Mouse (Mus musculus): ENCODE data around the gene Hmbs. TPM values are rescaled to one million over a fixed set of nuclear protein-coding genes. Genes with fewer than 3 reads are reported as not detected.
A peak's percentile ranks its signal among the peaks of the same experiment; 100 is the strongest.
"Not testable (repeated sequence)": the region's sequence is repeated elsewhere in the genome, so short reads cannot be mapped to it uniquely, and the experiment has no call there.

The Hmbs gene
- total RNA-seq, 1 experiment from 2014 or later, result 3.3 TPM

DNA sequence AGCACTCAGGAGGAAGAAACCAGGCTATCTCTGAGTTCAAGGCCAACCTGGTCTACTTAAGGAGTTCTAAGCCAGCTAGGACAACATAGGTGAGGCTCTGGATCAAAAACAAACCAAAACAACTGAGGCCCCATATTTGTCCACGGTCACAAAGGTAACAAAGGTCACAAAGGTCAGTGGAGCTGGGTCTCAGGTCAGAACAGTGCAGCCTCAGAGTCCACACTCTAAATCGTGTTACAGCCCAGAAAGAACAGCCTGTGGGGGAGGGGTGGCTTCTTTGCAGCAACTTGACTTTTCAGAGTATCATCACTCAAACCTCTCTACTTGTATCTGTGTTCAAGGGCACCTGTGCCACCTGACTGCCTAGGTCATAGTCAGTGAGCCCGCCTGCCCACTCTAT is 34.3 kb downstream of the Hmbs start:
- no peak for ATAC-seq (ENCODE audit: extremely low read depth, insufficient number of reproducible peaks, low FRiP score, poor library complexity, severe bottlenecking)

DNA sequence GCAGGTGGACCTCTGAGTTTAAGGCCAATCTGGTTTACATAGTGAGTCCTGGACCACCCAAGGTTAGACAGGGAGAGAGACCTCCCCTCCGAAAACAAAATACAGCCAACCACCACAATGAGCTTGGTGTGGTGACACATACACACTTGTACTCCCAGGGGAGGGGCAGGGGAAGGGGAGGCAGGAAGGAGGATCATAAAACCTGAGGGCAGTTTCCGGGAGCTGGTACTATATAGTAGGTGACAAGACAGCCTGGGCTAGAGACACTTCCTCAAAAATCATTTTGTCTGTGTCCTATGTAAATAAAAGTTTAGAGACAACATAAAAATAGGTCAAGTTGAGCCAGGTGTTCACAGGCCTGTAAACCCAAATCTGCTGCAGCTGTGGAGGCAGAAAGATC is 36.8 kb downstream of the Hmbs start:
- ATAC-seq (ENCODE audit: extremely low read depth, insufficient number of reproducible peaks, low FRiP score, poor library complexity, severe bottlenecking), result no peak

DNA sequence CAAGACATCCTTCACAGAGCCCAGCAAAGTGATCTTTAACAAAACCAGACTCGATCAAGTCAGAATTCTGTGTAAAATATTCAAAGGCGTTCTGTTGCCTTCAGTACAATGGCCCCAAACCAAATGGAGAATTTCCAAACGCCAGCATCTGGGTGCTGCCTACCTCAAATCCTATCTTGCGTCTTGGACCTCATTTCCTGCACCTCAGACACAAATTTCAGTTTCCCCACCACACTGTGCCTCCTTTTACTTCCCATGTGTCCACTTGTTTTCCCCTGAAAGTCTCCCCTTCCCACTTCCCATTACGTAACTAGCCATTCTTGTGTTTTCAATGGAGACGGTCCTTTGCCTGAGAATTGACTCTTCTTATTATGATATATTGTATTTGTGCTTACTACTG is 37.5 kb downstream of the Hmbs start:
- ATAC-seq (ENCODE audit: extremely low read depth, insufficient number of reproducible peaks, low FRiP score, poor library complexity, severe bottlenecking), result no peak

DNA sequence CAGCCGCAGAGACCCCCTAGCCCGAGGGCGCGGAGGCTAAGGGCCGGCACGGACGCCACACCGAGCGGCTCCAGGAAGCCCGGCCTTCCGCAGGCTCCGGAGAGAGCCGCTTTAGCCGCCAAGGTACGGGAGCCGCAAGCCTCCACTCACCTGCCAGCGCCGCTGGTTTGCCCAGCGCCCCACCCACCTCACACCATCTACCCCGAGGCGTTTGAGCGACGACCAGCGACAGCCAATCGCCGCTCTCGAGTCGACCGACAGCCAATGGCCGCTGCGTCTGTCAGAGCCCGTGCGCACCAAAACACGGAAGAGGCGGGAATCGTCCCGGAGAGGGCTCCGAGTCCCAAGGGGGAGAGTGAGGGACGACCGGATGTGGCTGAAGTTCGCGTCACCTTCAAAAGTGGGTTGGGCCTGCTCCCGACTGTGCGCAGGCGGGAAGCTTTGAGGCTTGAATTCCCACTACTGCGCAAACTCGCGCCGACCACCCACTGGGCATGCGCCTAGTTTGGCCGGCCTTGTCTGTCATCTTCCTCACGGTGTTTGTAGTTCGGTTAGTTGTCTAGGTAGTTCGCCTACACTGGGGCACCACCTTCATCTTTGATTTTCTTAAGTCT is 38.5 kb downstream of the Hmbs start, which contains the start of gene Hinfp:
Gene Hinfp (minus strand): TSS at position 206 of the 614 bp plus-strand sequence.
- peak; percentile 96 for ATAC-seq (ENCODE audit: extremely low read depth, insufficient number of reproducible peaks, low FRiP score, poor library complexity, severe bottlenecking)

DNA sequence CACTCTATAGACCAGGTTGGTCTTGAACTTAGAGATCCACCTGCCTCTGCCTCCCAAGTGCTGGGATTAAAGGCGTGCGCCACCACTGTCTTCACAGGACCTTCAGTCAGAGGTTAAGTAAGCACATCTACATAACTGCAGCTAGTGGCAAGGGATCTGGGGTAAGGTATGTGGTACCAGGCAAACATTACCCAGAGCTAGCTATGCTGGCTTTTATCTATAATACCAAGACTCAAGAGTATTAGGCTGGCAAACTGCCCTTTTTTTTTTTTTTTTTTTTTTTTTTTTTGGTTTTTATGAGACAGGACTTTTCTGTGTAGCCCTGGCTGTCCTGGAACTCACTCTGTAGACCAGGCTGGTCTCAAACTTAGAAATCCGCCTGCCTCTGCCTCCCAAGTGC is 44.0 kb downstream of the Hmbs start:
- ATAC-seq (ENCODE audit: extremely low read depth, insufficient number of reproducible peaks, low FRiP score, poor library complexity, severe bottlenecking), result not testable (repeated sequence)

DNA sequence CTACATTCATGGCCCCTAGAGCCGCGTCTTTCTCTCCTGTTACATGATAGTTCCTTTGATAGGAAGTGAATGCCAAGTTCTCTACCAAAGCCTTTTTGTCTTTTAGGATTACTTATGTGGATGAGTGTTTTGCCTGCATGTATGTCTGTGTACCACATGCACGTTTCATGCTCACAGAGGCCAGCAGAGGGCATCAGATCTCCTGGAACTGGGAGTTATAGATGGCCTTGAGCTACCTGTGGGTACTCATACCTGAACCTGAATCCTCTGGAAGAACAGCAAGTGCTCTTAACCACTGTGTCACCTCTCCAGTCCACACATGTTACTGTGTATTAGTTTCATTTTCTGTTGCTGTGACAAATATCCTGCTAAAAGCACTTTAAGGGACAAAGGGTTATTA is 51.5 kb downstream of the Hmbs start:
- ATAC-seq (ENCODE audit: extremely low read depth, insufficient number of reproducible peaks, low FRiP score, poor library complexity, severe bottlenecking), result no peak

DNA sequence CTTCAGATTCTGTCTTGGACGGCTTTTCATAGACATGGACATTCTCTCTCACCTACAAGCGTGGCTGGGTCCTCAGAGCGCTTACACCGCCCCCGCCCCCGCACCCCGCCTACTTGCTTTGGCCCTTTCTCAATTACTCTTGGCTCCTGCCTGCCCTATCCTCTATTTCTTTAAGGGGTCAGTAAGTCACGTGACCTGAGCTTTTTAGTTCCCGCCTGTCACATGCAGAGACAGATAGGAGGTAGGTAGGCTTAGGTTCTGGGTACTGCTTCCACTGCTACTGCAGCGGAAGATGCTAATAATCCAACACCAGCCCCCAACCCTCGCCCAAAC is 55.1 kb downstream of the Hmbs start:
- ATAC-seq (ENCODE audit: extremely low read depth, insufficient number of reproducible peaks, low FRiP score, poor library complexity, severe bottlenecking), result no peak

DNA sequence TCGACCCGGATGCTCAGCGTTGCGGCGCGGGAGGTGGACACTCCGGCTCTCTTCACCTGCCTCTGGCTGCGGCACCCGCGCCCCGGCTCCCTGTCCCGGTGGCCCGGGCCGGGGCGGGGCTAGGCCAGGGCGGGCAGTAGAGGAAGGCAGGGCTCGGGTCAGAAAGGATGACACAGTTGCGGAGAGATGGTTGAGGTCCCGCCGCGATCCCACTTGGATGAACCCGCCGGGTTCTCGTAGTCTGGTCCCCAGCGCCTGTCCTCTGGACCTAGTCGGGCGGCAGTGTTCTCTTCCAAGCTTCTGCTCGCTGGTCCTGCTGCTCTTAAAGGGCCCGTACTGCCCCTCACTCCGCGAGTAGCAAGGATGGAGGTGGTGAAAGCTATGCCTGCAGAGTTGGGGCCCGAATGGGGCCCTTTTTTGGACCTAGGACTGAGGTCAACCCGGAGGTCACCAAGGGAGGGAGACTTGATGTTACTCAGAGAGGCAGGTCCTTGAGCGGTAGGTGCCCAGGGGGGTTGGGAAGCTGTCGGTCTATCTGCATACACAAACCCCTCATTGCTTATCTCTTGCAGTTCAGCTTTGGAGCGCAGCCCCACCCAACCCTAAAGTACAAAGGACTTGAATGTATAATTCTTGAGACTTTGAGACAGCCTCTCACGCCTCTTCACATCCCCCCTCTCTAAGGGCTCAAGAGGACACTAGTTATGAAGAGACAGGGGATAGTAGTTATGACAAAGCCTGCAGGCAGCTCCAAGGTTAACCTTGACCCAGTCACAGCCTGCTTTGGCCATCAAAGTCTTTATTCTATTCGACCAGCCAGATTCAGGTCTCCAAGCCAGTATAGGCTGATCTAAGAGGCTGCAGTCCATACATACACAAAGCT is 55.7 kb downstream of the Hmbs start, which contains the start of gene Abcg4:
Gene Abcg4 (minus strand): TSS at position 540 of the 883 bp plus-strand sequence.
- no peak for ATAC-seq (ENCODE audit: extremely low read depth, insufficient number of reproducible peaks, low FRiP score, poor library complexity, severe bottlenecking)

DNA sequence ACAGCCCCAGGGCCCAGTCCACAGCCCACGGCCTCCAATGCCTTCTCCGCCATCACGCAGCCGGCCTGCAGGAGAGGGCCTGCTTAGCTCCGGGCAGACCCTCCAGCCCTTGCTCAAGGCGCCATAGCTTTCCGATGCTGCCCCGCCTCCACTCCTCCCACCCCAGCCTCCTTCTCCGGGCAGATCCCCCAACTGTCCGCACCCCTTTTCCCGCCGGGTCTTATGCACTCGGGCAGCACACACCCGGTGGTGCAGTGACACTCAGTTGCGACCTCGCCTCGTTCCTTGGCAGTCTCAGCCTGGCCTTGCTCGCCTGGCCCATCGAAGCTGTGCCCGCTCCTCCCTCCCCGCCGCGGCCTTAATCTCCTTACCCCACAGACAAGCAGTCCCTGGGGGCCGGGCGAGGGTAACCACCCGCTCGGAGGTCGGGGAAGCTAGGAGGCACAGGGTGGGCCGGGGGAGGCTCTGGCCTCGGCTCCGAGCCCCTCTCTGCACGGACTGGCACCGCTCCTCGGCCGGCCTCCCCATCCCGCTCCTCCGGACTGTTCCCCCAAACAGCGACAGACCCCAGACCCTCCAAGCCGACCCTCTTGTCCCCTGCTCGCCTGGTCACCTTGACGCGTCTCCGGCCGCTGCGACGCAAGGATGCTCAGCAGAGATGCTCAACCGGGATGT is 56.5 kb downstream of the Hmbs start:
- no peak for ATAC-seq (ENCODE audit: extremely low read depth, insufficient number of reproducible peaks, low FRiP score, poor library complexity, severe bottlenecking)

DNA sequence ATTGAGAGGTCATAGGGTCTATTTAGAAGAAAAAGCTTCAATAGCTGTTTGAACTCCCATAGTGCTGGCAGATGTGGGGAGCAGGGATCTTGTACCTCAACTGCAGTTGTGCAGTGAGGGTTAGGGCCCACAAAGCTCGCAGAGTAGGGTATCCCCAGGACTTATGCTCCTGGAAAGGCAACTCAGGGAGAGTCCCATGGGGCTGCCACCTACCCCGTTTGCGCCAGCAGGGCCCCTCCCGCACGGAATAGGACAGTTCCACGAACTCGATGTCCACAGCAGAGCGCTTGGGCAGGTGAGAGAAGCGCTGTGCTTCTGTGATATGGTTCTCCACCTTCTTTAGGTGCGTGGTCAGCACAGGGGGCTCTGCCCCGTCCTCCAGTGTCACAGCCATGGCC is 57.0 kb downstream of the Hmbs start:
- ATAC-seq (ENCODE audit: extremely low read depth, insufficient number of reproducible peaks, low FRiP score, poor library complexity, severe bottlenecking), result 0 out of 2 replicates have a peak, but pooled peaks have one; percentile 6

Other genes starting within 250 kb of the Hmbs start
- gene Mfrp, start 242.5 kb downstream of the Hmbs start, total RNA-seq (2017), result not detected in 2 replicates
- not detected in 2 replicates for gene C1qtnf5, start 237.0 kb downstream of the Hmbs start, total RNA-seq (2017)
- not detected in 2 replicates for gene Gm49380, start 230.7 kb downstream of the Hmbs start, total RNA-seq (2017)
- gene Rnf26, start 230.7 kb downstream of the Hmbs start, total RNA-seq (2017), result 3.8 and 7.2 TPM in 2 replicates
- gene Mcam, start 209.8 kb downstream of the Hmbs start, total RNA-seq (2017), result 2.1 and 2.7 TPM in 2 replicates
- gene Cbl, start 110.2 kb downstream of the Hmbs start, total RNA-seq (2017), result 89.2 and 92.0 TPM in 2 replicates
- not detected in 2 replicates for gene Ccdc153, start 103.6 kb downstream of the Hmbs start, total RNA-seq (2017)
- gene Pdzd3, start 92.8 kb downstream of the Hmbs start, total RNA-seq (2017), result 1.0 and 1.6 TPM in 2 replicates
- 10.3 and 12.6 TPM in 2 replicates for gene Nlrx1, start 75.6 kb downstream of the Hmbs start, total RNA-seq (2017)
- gene Abcg4, start 55.6 kb downstream of the Hmbs start, total RNA-seq (2017), result 1.4 TPM in 1 of 2 replicates, not detected in the other
- gene Hinfp, start 38.6 kb downstream of the Hmbs start, total RNA-seq (2017), result 32.0 and 46.7 TPM in 2 replicates
- gene C2cd2l, start 23.9 kb downstream of the Hmbs start, total RNA-seq (2017), result 22.0 and 30.5 TPM in 2 replicates
- gene Dpagt1, start 18.2 kb downstream of the Hmbs start, total RNA-seq (2017), result 4.4 and 7.1 TPM in 2 replicates
- gene H2afx, start 9.5 kb downstream of the Hmbs start, total RNA-seq (2017), result 17.6 and 20.0 TPM in 2 replicates
- gene Vps11, start 17.4 kb upstream of the Hmbs start, total RNA-seq (2017), result 34.6 and 37.4 TPM in 2 replicates
- gene Hyou1, start 35.3 kb upstream of the Hmbs start, total RNA-seq (2017), result 39.9 and 42.2 TPM in 2 replicates
- gene Slc37a4, start 52.6 kb upstream of the Hmbs start, total RNA-seq (2017), result 15.4 and 21.5 TPM in 2 replicates
- gene Rps25, start 62.9 kb upstream of the Hmbs start, total RNA-seq (2017), result 1,089 and 1,185 TPM in 2 replicates
- gene Trappc4, start 63.4 kb upstream of the Hmbs start, total RNA-seq (2017), result 31.8 and 32.8 TPM in 2 replicates
- gene Ccdc84, start 74.3 kb upstream of the Hmbs start, total RNA-seq (2017), result 41.8 and 52.1 TPM in 2 replicates
- gene Foxr1, start 96.9 kb upstream of the Hmbs start, total RNA-seq (2017), result 0.37 TPM in 1 of 2 replicates, not detected in the other
- gene Upk2, start 110.7 kb upstream of the Hmbs start, total RNA-seq (2017), result not detected in 2 replicates
- gene Bcl9l, start 138.6 kb upstream of the Hmbs start, total RNA-seq (2017), result 18.3 and 26.5 TPM in 2 replicates
- 207 and 222 TPM in 2 replicates for gene Cxcr5, start 217.6 kb upstream of the Hmbs start, total RNA-seq (2017)